Mouse (Mus musculus) lung, postnatal 0 days (tissue): Measurements from ENCODE around the gene Snf8. TPM values are rescaled to one million over a fixed set of nuclear protein-coding genes. Genes with fewer than 3 reads are reported as not detected.

Source experiments
- ATAC-seq: fragments of 200-750 bp; cut with Nextera tagmentation; 2 replicates; pipeline ENCODE4 v1.8.0; 2017; ENCODE audit warnings: moderate library complexity
- DNase-seq: peaks from one replicate; pipeline ENCODE4 v3.0.0-alpha.2; 2016; ENCODE audit warnings: low spot score
- H3K27ac ChIP-seq: fragments of 300-500 bp; sonication (generic); 2 replicates; pipeline ENCODE4 v1.5.1; 2014; ENCODE audit warnings: antibody characterized with exemption, mild to moderate bottlenecking, low read length, mixed read lengths
- H3K27me3 ChIP-seq: fragments of 300-500 bp; sonication (generic); replicated peaks from 2 replicates; pipeline ENCODE4 v1.6.1; 2014; ENCODE audit warnings: low read length, mixed read lengths; ENCODE audit not compliant: insufficient read depth
- H3K36me3 ChIP-seq: fragments of 300-500 bp; sonication (generic); 2 replicates; pipeline ENCODE4 v1.6.1; 2014; ENCODE audit warnings: low read length, mixed read lengths; ENCODE audit not compliant: insufficient read depth
- H3K4me1 ChIP-seq: fragments of 300-500 bp; sonication (generic); 2 replicates; pipeline ENCODE4 v1.6.1; 2014; ENCODE audit warnings: antibody characterized with exemption, low read depth, low read length, mixed read lengths; ENCODE audit not compliant: insufficient read depth
- H3K4me2 ChIP-seq: fragments of 300-500 bp; sonication (generic); replicated peaks from 2 replicates; pipeline ENCODE4 v1.6.1; 2014; ENCODE audit warnings: low read depth, mild to moderate bottlenecking, low read length, moderate library complexity, mixed read lengths
- H3K4me3 ChIP-seq: fragments of 300-500 bp; sonication (generic); 2 replicates; pipeline ENCODE4 v1.5.1; 2014; ENCODE audit warnings: low read depth, low read length
- H3K9ac ChIP-seq: fragments of 300-500 bp; sonication (generic); replicated peaks from 2 replicates; pipeline ENCODE4 v1.6.1; 2014; ENCODE audit warnings: low read depth, mild to moderate bottlenecking
- H3K9me3 ChIP-seq: fragments of 300-500 bp; sonication (generic); 2 replicates; pipeline ENCODE4 v1.6.1; 2016; ENCODE audit warnings: low read length, mixed read lengths
- CTCF ChIP-seq: IDR thresholded peaks from 2 replicates; pipeline ENCODE4 v1.5.1; 2016; ENCODE audit warnings: antibody characterized with exemption, mild to moderate bottlenecking
- EP300 ChIP-seq: IDR thresholded peaks from 2 replicates; pipeline ENCODE4 v1.6.1; 2016; ENCODE audit warnings: antibody characterized with exemption, mild to moderate bottlenecking, control low read depth
- WGBS: fragments of 180-500 bp; shearing (Covaris S2); extraction: QIAGEN DNeasy Blood & Tissue Kit; methylation state at CpG from one replicate; pipeline ENCODE4 v1.1.7; 2014; 5-methylcytosine and 5-hydroxymethylcytosine counted together
- polyA plus RNA-seq: library from polyadenylated mRNA; unstranded; fragments of >200 nt; fragmentation: Nextera tagmentation; extraction: Ambion mirVana; gene quantifications from 2 replicates; pipeline ENCODE4 v1.2.1, GENCODE M21; 2015

Gene Snf8
- polyA plus RNA-seq, 1 experiment from 2014 or later = 77.9 TPM

GRCm38 (mm10) chr11:95994151-95994550 is 40.5 kb upstream of the Snf8 start:
- H3K4me1 ChIP-seq = peaks cover 9% of the 10 kb centered on the region
- H3K9ac ChIP-seq = no peak overlapping the region
- TF ChIP-seq CTCF (peak; percentile 26), EP300 (no peak)
- WGBS = 93% methylated on average over 8 of the region's 8 CpGs
- H3K9me3 ChIP-seq = no peaks in the 10 kb centered on the region
- no peak overlapping the region for H3K27ac ChIP-seq
- no peak overlapping the region for H3K4me3 ChIP-seq
- no peaks in the 10 kb centered on the region for H3K27me3 ChIP-seq
- no peak overlapping the region for H3K4me2 ChIP-seq
- H3K36me3 ChIP-seq = no peaks in the 10 kb centered on the region
- ATAC-seq (no peak), DNase-seq (no peak)

- ATAC-seq (no peak), DNase-seq (no peak)
- Histone ChIP-seq H3K9me3 (no peaks in the 10 kb centered on the region), H3K9ac (no peak overlapping the region), H3K27me3 (peaks cover 16% of the 10 kb centered on the region), H3K36me3 (no peaks in the 10 kb centered on the region), H3K4me1 (peaks cover 15% of the 10 kb centered on the region), H3K27ac (no peak overlapping the region), H3K4me3 (no peak overlapping the region; the same call in 1 of the 2 replicates), H3K4me2 (0 out of 2 replicates have a peak overlapping the region, but pooled peaks have one; percentile 89)
- 10% methylated on average over 12 of the region's 12 CpGs for WGBS
- TF ChIP-seq CTCF (no peak), EP300 (no peak)
Observed at GRCm38 (mm10) chr11:96003100-96003900, 31.4 kb upstream of the Snf8 start.

GRCm38 (mm10) chr11:96003969-96004792 is 30.5 kb upstream of the Snf8 start:
- H3K4me3 ChIP-seq = peak overlapping the region; percentile 74
- WGBS = 2% methylated on average over 31 of the region's 32 CpGs
- H3K9ac ChIP-seq = peak overlapping the region; percentile 58
- no peaks in the 10 kb centered on the region for H3K9me3 ChIP-seq
- H3K27me3 ChIP-seq = peaks cover 16% of the 10 kb centered on the region
- TF ChIP-seq EP300 (no peak), CTCF (no peak)
- H3K4me2 ChIP-seq = peak overlapping the region; percentile 89
- no peaks in the 10 kb centered on the region for H3K36me3 ChIP-seq
- peak; percentile 43 for DNase-seq
- H3K4me1 ChIP-seq = peaks cover 15% of the 10 kb centered on the region
- ATAC-seq = no peak
- H3K27ac ChIP-seq = peak overlapping the region; percentile 64

- peaks cover 15% of the 10 kb centered on the region for H3K4me1 ChIP-seq
- DNase-seq (peak; percentile 26), ATAC-seq (peak; percentile 66)
- TF ChIP-seq EP300 (no peak), CTCF (no peak)
- H3K36me3 ChIP-seq = no peaks in the 10 kb centered on the region
- H3K4me3 ChIP-seq = peak overlapping the region; percentile 74
- peak overlapping the region; percentile 58 for H3K9ac ChIP-seq
- H3K27me3 ChIP-seq = peaks cover 16% of the 10 kb centered on the region
- H3K27ac ChIP-seq = peak overlapping the region; percentile 64
- no peaks in the 10 kb centered on the region for H3K9me3 ChIP-seq
- WGBS = under 1% methylated on average over 38 of the region's 57 CpGs
- peak overlapping the region; percentile 89 for H3K4me2 ChIP-seq
Observed at GRCm38 (mm10) chr11:96004793-96005402, 29.8 kb upstream of the Snf8 start.

GRCm38 (mm10) chr11:96005403-96006271 is 29.0 kb upstream of the Snf8 start, which contains the start of gene Igf2bp1:
TSS of gene Igf2bp1 (minus strand) at chr11:96005940.
- WGBS = 2% methylated on average over 49 of the region's 74 CpGs
- H3K9ac ChIP-seq = peak within 1 kb of the TSS; percentile 58
- TF ChIP-seq EP300 = no peak
- no peak for TF ChIP-seq CTCF
- no peaks in the 10 kb centered on the region for H3K9me3 ChIP-seq
- H3K27ac ChIP-seq = peak within 1 kb of the TSS; percentile 64
- H3K27me3 ChIP-seq = peaks cover 16% of the 10 kb centered on the region
- ATAC-seq = peak; percentile 65
- H3K4me1 ChIP-seq = peaks cover 15% of the 10 kb centered on the region
- H3K36me3 ChIP-seq = no peaks in the 10 kb centered on the region
- H3K4me2 ChIP-seq = peak within 1 kb of the TSS; percentile 89
- peak within 1 kb of the TSS; percentile 74 for H3K4me3 ChIP-seq
- peak; percentile 78 for DNase-seq
